In the genomic region with DNA sequence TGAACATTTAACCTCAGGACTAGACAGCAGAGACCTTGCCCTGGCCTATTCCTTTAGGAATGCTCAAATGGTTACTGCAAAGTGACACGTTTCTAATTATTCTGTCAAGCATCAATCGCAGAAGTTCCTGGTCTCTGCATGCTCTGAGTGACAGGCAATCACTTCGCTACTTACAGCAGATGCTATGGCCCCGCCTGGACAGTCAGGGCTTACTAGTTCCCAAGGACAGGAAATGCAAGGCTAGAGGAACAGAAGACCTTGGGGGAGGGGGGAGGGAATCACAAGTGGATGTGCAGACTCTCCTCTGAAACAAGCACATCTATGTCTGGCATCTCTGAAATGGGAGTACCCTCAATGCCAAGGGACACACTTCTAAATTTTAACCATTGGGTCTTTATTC, we compare ENCODE assay signal across 19 mouse cellular contexts.
DNase-seq lines count a peak whose midpoint lies in the region; ATAC-seq lines count a peak whose summit lies in the region.
"Had no signal": no experiment of that assay in that cellular context is flagged by ENCODE, and none has a peak within 500 bp of the region (broad histone marks: within the 10 kb centered on the region; RNA-seq: fewer than 3 reads in every experiment).

No protein-coding gene starts in this region.

- 81% methylated on average over 4 of the region's 4 CpGs for WGBS in forebrain, embryonic 10.5 days
- 82% methylated on average over 4 of the region's 4 CpGs for WGBS in forebrain, embryonic 13.5 days

- no peak for ATAC-seq in forebrain, embryonic 13.5 days
- ATAC-seq: forebrain, embryonic 14.5 days; Patski had no signal

- no peak overlapping the region for H3K9ac ChIP-seq in forebrain, embryonic 13.5 days
- H3K9ac ChIP-seq: liver, embryonic 13.5 days; stomach, embryonic 15.5 days had no signal

- no peaks in the 10 kb centered on the region for H3K9me3 ChIP-seq in forebrain, embryonic 10.5 days
- H3K9me3 ChIP-seq in forebrain, embryonic 13.5 days (replicated peaks) = no peaks in the 10 kb centered on the region
- H3K9me3 ChIP-seq: liver, embryonic 13.5 days; megakaryocyte, embryonic 14.5 days; stomach, embryonic 15.5 days had no signal

- no peak overlapping the region for H3K4me3 ChIP-seq in forebrain, embryonic 10.5 days
- no peak overlapping the region for H3K4me3 ChIP-seq in forebrain, embryonic 13.5 days
- H3K4me3 ChIP-seq: liver, embryonic 13.5 days; megakaryocyte, embryonic 14.5 days; stomach, embryonic 15.5 days had no signal

- H3K27ac ChIP-seq in forebrain, embryonic 10.5 days = peak overlapping the region; percentile 44; the same call in 1 of the 2 replicates
- H3K27ac ChIP-seq in forebrain, embryonic 13.5 days = no peak overlapping the region
- H3K27ac ChIP-seq: liver, embryonic 13.5 days; stomach, embryonic 15.5 days had no signal

- peaks cover 20% of the 10 kb centered on the region for H3K4me1 ChIP-seq in forebrain, embryonic 10.5 days
- peaks cover 8% of the 10 kb centered on the region; the same call in 1 of the 2 replicates for H3K4me1 ChIP-seq in forebrain, embryonic 13.5 days
- H3K4me1 ChIP-seq: liver, embryonic 13.5 days had no signal

- no peaks in the 10 kb centered on the region for H3K36me3 ChIP-seq in forebrain, embryonic 10.5 days (replicated peaks)
- no peaks in the 10 kb centered on the region for H3K36me3 ChIP-seq in forebrain, embryonic 13.5 days (ENCODE audit: poor library complexity, severe bottlenecking)
- H3K36me3 ChIP-seq: stomach, embryonic 15.5 days had no signal

- no peak for DNase-seq in forebrain, embryonic 10.5 days (ENCODE audit: extremely low spot score, low spot score)
- DNase-seq in lung, postnatal 10 days = peak; percentile 30
- DNase-seq in lung, postnatal 25 days (ENCODE audit: low spot score) = no peak
- peak; percentile 4 for DNase-seq in adrenal gland, postnatal 25 days
- DNase-seq in mesoderm, embryonic 11.5 days (ENCODE audit: low read depth, low spot score) = peak; percentile 19
- DNase-seq in right cerebral cortex, adult 18-20 months = no peak
- no peak for DNase-seq in layer of hippocampus, postnatal 10 days (ENCODE audit: low spot score in 2 of 2)
- DNase-seq: cerebellum, adult 11 months; cerebellum, postnatal 36 days; heart, postnatal 10 days; kidney, adult 9 months; layer of hippocampus, postnatal 36 days; liver, embryonic 13.5 days; thymus, postnatal 25 days had no signal

- H3K27me3 ChIP-seq in forebrain, embryonic 10.5 days (ENCODE audit: poor library complexity, severe bottlenecking) = no peaks in the 10 kb centered on the region
- no peaks in the 10 kb centered on the region for H3K27me3 ChIP-seq in forebrain, embryonic 13.5 days
- H3K27me3 ChIP-seq: liver, embryonic 13.5 days; megakaryocyte, embryonic 14.5 days; Patski; stomach, embryonic 15.5 days had no signal

- H3K4me2 ChIP-seq in forebrain, embryonic 13.5 days = no peak overlapping the region
- H3K4me2 ChIP-seq: liver, embryonic 13.5 days; stomach, embryonic 15.5 days had no signal

Comparison
In these comparisons a context has a peak if more than half of its experiments do, and no peak if none do; other contexts are left out.
1. DNase-seq: peak in lung, postnatal 10 days (single experiment), adrenal gland, postnatal 25 days (single experiment) and mesoderm, embryonic 11.5 days (single experiment); none in forebrain, embryonic 10.5 days (single experiment), lung, postnatal 25 days (single experiment), right cerebral cortex, adult 18-20 months (single experiment) and layer of hippocampus, postnatal 10 days (0 of 2).